Mouse (Mus musculus): ENCODE data around the gene Galnt17.

Galnt17 gene

DNA sequence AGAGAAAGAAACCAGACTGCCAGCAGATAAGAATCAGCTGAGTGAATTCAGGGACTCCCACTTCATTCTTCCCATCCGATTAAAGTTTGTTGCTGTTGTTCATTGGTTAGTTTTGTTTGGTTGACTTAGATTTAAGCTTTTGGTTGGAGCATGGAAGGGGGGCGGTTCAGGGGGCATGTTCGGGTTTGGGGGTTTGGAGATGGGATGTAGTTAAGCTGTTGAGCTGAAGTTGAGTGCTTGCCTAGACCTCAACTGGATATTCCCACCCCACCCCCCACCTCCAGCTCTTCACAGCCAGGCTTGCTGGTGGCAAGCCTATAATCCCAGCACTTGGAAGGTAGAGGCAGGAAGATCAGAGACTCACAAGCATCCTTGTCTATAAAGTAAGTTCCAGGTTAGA lies at the start of gene Galnt17:
Gene Galnt17, minus strand, starts transcription at position 101 of the 400 bp plus-strand sequence.
- DNase-seq = no peak

DNA sequence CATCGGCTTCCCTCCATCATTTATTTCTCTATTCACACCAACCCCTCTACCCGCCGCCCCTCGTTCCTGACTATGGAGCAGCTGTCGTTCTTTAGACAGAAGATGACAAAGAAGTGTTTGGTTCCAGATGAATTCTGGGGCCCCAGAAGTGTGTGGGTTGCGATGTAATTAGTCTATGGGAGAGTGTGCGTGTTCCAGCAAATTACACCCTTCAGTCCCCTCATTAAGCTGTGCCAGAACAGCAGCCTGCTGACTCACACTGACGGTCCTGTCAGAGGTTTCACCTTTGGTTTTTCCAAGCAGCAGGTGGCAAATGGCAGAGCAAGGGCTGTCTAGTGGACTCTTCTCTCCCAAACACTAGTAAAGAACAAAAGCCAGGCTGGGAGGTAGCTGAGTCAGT lies 26.2 kb upstream of the Galnt17 start:
- DNase-seq = no peak

DNA sequence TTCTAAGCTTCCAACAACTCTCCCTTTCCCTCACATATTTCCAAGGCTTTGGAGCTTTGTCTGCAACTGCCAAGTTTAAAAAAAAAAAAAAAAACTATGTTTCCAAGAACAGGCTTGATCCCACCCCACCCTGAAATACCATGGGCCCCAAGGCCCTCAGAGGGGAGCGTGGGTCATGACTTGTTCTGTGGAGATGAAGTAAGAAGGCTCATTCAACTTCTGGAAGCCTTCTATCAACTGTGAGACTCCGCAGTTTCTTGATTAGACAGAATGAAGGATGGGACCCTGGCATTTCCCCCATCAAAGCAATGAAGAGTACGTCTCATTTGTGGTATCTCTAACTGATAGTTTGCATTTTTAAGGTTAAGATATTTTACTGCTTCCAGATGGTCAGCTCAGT lies 13.0 kb upstream of the Galnt17 start:
- no peak for DNase-seq

DNA sequence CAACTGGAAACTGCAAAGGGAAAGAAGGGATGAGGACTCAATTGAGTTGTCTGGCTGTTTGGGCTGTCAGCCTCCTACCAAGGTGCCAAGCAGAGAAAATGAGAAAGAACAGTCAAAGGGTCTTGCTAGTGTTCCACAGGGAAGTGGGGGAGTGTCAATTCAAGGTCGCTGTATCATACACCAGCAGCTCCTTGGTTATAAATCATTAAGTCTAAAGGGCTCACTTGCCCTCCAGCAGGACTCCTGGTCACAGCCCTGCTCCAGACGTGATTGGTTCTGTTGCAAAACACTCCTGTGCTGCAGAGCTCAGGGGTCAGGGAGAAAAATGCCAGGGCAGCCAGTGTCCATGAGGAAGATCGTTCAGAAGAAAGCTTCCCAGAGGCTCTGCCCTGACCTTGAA lies 11.3 kb upstream of the Galnt17 start:
- DNase-seq = no peak

DNA sequence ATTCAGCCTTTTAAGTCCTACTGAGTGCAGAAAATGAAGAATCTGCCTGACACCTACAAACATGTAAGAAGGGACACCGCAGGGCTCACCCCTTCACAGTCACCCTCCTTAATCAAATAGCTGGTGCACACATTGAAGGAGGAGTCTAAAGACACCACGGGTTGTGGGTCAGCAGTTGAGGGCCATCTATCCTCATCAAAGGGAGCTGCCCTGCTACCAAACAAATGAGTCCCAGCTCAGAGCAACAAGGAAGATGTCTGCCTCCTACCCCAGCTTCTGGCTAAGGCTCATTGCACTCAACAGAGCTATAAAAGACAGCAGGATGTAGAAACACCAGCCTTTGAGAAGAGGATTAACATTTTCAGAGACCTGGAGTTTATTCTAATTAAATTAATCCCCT lies 10.8 kb upstream of the Galnt17 start:
- DNase-seq = no peak

DNA sequence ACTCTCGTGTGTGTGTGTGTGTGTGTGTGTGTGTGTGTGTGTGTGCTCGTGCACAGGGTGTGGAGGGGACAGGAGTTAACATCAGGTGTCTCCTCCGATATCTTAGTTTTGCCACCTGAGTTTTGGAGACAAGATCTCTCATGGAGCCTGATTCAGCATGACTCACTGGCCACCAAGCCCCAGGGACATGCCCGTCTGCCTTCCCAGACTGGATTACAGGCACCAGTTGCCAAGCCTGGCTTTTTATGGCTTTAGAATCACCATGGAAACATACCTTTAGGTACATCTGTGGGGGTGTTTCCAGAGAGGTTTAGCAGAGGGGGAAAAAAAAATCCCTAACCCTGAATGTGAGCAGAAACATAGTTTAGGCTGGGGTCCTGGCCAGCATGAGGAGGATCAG lies 6.7 kb upstream of the Galnt17 start:
- no peak for DNase-seq

DNA sequence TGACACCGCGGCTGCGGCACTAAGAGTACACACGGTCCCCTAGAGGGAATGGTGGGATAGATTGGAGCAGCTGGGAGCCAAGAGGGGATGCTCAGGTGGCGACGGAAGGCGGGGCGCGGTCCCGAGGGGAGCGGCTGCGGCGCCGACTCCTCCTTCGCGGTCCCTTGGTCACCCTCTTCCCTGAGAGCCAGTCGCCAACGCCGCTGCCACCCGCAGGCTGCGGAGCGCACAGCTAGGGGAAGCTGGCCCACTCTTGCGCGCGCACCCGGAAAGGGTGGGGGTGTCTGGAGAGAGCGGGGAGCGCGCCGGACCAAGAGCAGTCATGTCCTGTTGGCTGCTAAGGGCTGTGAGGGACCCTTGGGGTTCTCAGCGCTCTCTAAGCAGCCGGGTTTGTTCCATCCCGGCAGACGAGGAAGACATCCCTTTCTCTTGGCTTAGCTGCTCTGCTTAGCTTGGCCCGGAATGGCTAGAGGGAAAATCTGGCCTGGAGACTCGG lies 593 bp downstream of the Galnt17 start:
- peak; percentile 3 for DNase-seq

DNA sequence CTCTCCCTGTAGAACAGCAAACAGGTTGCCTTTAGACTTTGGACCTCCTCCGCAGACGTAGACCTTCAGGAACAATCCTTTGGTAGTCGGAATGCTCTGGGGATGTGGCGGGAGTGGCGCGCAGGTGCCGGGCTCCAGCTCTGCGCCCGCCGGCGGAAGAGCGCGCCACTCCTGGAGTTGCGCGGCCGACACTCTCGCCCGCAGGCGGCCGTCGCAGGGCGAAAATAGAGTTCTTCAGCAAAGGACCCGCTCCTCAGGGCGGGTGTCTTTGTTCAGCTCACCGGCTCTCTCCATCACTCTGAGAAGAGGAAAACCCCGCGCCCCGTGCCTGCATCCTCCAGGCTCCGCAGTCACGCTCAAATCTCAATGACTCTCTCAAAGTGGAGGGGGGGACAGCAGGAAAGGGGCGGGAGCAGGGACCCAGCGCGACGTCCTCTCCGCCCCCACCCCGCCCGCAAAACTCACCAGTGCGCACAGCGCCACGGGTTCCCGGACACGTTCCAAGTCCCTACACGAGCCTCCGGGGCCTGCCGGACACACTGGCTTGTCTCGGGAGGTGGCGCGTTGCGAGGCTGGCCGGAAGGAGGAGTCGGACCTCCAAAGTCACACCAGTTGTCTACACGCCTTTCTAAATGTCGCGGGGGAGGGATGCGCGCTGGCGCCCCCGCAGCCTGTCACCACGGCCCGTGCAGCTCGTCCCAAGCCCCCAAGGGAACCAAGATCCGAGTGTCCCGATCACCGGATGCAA lies 1.2 kb downstream of the Galnt17 start:
- peak; percentile 4 for DNase-seq

DNA sequence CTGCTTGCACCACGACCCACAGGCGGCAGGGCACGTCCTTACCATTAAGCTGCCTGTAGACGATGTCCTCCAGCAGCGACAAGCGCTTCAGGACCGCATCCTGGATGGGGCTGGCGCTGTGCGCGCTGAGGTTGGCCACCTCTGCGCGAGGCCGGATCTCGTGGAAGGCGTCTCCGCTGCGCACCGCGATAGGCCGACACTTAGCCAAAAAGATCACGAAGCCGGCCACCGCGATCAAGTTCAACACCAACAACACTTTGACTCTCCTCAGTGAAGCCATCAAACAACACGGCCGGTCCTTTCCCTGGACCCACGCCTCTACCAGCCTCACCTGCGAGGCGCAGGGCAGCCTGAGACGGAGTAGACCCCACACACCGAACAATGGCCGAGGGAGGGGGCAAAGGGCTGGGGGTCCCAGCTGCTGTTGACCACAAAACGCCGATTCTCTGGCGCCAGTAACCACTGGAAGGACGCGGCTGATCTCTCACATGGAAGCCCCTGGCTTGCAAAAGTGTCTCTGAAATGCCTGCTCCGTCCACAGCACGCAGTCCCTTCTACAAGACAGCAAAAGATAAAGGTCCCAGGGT lies 1.9 kb downstream of the Galnt17 start:
- DNase-seq = no peak

DNA sequence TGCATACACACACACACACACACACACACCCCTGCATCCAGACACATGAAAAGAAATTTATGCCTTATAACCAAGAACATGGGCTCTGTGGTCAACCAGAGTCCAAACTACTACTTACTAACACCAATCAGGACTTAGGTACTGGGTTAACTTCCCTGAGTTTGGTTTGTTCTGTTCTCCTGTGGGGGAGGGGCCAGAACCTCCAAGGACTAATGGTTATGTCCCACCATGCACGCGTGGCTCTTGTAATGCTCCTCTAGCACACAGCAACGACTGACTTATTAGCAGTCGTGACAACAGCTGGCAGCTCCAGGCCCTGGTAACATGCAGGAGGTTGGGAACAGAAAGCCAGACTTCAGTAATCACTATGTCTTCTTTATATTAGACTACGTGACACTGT lies 3.1 kb downstream of the Galnt17 start:
- DNase-seq = no peak

DNA sequence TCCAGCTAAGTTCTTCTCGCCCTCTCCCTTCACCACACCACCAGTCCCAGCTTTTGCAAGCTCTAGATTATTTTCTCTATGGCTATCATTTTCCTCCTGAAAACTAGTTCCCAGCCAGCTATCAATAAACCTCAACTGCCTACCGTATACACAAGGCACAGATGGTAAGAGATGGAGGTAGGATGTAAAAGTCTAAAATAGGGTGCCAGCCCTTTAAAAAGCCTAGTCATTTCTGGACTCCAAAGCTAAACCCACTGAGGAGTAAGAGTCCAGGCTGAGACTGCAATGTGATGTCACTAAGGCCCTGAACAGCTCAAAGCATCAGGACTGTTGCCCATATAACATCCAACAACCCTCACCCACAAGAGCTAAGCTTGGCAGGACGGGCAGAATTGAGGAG lies 6.8 kb downstream of the Galnt17 start:
- no peak for DNase-seq

DNA sequence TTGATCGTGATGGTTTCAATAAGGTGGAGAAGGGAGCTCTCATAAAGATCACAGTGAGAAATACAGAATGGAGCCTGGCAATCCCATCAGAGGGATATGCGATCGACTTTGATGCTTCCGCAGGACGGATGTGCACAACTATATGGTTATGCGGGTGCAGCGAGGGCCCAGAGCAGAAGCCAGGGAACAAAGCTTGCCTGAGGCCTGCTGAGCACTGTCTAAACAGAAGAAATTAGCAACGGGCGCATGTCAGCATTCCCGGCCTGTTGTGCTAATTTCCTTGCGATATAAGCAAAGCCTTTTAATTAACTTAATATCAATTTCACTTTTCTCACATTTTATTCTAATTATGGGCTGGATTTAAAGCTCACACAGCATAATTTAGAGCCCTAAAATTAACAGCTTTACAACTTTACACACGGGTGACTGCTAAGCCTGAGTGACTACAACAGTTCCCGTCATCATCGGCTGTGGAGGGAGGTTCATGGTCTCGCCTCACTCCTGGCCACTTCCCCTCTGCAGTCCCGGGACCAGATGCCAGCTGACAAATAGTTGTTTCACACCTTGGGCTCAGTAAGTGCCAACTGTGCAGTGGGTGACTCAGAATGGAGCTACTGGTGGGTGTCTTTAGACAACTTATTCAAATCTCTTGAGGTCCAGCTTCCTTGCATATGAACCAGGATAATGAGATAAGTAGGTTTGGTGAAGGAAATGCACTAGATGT lies 14.4 kb downstream of the Galnt17 start:
- no peak for DNase-seq

DNA sequence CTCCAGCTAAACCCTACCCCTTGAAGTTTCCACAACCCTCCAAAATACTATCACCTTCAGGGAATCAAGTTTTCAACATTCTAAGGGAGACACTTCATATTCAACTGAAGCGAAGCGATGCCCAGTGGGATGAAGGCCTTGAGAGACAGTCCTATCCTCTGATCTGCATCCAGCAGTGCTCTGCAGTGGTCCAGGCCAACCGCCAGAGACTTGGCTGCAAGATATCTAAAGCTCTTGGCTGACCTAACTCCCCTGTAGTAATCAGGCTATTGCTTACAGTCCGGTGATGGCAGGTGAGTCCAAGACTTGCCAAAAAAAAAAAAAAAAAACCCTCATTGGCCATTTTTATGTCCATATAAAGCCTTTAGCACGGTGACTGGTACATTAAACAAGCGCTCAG lies 21.2 kb downstream of the Galnt17 start:
- DNase-seq = no peak

DNA sequence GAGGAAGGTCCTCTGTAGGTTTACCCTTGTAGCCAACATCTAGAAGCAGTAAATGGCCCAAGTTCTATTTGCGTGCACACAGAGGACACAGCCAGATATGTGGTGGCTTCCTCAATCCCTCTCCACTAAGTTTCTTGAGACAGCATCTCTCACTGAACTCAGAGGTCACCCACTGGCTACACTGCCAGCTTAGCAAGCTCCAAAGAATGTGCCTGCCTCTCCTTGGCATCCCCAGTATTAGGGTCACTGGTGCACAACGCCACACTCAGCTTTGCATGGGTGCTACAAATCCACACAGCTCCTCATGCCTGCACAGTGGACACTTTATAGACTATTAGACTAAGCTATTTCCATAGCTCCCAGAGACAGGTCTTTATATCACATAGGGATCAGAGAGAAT lies 21.6 kb downstream of the Galnt17 start:
- DNase-seq = no peak

DNA sequence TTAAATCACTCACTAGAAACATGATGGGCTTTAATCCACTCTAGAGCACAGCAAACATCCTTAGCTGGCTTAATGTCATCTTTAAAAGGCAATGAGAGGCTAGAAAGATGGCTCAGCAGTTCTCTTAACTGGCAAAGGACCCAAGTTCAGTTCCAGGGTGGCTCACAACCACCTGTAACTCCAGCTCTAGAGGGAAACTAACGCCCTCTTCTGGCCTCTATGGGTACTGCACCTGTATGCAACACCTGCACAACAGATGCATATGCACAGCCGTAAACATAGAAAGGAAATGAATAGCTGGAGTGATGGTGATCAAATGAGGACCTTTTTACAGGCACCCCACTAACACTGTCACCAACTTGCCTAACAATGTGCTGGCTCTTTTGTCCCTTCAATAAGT lies 27.9 kb downstream of the Galnt17 start:
- no peak for DNase-seq

DNA sequence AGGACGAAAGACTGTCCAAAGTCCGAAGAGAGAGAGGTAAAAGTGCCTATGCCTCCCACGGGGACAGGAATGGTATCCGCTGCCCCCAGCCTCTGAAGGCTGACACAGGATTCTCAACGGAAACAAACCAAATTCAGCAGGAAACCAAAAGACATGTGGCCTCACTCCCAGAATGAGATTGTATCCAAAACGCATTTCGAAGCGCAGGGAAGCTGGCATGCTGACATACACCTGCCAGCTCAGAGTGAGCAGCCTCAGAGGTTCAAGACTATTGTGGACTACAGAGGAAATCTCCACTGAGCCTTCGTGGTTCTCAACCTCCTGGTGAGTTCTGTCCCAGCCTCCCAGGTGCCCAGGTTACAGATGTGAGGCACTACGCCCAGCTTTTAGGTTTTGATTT lies 29.0 kb downstream of the Galnt17 start:
- DNase-seq = no peak

DNA sequence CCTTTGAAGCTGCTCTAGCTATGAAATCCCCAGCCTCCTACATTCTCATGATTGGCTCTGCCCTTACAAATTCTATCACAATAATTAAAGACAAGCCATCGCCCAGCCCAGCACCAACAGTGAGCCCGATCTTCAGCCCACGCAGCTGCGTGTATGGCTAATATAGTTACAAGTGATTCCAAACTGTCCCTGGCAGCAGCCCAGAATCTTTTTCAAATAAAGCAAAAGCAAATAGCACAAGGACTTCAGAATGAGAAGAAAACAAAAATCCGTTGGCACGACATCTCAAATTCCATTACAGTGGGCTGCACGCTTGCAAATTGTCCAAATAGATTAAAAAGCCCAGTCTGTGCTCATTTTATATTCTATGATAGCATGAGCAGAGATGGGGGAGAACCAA lies 31.1 kb downstream of the Galnt17 start:
- no peak for DNase-seq

DNA sequence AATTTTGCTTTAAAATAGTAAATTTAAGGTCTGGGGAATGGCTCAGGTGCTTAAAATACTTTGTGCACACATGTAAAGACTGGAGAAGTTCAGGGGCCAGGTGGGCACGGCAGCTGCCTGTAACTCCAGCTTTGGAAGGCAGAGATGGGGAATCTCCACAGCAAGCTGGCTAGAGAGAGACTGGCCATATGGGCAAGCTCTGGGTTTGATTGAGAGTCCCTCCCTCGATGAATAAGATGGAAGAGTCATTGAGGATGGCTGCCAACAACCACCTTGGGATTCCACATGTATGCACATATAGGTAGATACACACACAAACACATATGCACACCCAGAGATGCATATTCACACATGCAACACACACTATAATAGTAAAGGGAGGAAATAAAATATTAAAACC lies 42.0 kb downstream of the Galnt17 start:
- DNase-seq = no peak

DNA sequence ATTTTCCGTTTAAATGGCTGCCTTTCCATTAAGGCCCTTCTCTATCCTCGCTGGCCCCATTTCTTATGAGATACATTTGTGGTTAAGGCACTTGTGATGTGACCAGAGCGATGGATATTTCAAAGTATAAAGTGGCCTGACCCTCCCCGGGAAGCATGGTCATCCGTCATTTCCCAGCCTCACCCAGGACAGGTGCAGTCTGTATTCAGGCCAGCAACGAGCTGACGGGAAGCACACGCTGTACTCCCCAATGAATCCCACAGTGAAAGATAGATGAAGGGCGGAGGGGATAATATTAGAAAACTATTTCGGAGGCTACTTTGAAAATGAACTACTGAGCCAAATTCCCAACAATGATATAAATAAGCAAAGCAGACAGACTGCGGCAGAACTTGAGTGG lies 44.2 kb downstream of the Galnt17 start:
- no peak for DNase-seq

DNA sequence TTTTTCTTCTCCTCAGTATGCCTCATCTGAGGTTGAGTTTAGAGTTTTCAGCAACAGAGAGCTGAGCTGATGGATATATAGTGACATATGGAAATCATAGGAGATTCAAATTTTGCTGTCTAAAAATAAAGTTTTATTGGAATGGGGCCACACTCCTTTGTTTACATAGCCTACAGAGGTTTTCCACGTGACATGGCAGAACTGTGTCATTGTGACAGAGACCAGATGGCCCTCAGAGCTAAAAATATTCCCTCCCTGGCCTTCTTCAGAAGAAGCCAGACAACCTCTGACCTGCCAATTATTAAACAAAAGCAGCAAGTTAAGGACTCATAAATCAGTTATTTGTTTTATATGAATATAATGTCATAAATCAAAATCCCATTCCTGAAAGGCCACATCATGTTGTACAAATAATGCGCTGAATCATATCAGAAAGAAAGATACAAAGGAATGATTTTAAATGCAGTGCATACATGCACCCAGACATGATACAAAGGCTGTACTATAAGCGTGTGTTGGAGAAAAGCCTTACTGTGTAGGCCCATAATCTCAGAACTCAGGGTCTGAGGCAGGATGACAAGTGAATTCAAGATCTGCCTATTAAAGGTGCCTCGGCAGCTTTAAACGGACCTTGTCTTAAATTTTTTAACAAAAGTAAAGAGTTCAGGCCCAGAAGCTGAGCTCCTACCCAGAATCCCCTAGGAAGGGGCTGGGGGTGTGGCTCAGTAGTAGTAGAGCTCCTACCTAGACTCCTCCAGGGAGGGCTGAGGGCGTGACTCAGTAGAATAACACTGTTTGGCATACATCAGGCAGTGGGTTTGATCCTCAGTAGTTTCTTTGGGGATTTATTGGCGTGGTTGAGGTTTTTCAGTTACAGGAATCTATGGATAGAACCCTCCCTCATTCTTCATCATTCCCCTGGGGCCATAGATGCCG lies 57.3 kb downstream of the Galnt17 start:
- peak; percentile 4 for DNase-seq

DNA sequence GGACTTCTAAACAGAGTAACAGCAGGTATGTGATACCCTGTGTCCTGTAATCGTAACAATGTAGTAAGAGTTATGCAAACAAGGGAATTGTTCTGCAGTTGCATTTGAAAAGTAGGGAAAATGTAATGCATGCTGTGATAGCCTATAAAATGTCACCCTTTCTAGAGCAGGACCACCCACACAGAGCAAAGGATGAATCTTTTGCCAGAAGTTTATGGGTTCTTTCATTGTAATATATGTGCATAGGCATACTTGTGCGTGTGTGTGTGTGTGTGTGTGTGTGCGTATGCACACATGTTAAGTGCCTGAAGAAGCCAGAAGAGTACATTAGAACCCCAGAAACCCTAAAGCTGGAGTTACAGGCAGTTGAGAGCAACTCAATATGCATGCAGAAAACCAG lies 59.9 kb downstream of the Galnt17 start:
- no peak for DNase-seq

DNA sequence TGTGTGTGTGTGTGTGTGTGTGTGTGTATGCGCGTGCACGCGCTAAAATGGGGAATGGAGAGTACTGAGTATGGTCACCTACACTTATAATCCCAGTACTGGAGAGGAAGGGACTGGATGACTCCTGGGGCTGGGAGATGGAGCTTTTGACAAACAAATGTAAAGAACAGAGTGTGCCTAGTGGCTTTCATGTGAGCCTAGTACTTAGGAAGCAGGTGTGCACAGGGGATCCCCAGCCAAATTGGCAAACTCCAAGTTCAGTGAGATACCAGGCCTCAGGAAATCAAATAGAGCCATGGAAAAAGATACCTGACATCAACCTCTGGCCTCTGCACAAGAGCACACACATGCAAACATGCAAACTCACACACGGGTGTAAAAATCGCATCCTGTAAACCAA lies 61.7 kb downstream of the Galnt17 start:
- no peak for DNase-seq

DNA sequence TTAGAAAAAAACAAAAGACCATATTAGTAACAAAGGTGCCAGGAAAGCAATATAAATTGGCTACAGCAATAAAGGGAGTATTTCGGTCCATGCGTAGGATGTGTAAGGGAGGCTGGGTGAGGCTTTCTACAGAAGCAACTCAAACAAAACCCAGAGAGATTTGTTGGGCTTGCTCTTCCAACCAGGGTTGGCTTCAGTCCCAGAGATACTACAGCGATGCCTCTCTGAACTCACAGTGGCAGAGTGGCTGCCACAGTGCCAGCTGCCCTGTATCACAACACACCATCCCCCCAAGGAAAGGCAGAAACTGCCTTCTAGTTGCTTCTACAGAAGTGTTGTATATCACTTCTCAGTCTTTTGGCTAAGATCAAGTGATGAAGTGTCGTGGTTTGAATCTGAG lies 66.6 kb downstream of the Galnt17 start:
- DNase-seq = no peak
